Mouse (Mus musculus): ENCODE data around the gene Birc6. TPM values are rescaled to one million over a fixed set of nuclear protein-coding genes. Genes with fewer than 3 reads are reported as not detected.
A peak's percentile ranks its signal among the peaks of the same experiment; 100 is the strongest.

Gene Birc6
- polyA plus RNA-seq (2012; ENCODE audit: insufficient read depth, low replicate concordance), result 10.0 and 17.7 TPM in 2 replicates

DNA sequence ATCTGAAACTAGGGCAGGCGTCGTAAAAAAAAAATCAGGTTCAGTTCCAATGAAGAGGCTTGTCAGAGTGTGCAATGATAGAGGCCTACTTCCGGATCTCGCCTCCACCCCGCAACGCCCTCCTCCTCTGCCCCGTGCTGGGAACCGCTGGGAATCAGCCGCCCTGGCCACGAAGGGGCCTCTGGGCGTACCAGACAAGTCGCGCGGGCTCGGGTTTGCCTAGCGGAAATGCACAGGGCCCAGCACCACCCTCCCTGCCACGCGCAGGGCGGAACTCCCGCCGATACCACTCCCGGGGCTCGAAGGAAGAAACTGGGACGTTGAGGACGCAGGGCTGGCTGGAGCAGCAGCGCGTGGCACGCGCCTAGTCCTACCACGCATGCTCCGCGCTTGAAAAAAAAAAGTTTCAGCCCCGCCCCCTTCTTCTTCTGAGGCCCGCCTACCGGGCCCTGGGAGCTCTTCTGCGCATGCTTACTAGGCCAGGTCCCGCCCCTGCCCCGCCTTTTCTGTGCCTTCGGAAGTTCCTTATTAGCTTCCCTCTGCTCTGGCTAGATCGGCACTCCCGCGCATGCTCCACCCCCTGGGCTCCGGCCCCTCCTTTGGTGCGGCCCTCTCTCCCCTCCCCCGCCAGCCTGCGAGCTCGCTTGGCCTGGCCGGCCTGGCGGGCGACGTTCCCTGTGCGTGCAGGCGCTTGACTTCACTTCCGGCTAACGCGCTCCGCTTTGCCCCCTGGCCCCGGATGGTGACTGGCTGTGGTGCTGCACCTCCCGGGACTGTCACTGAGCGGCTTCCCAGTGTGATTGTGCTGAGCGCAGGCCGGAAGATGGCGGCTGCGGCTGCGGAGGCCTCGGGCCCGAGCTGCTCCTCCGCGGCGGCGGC is at the start of gene Birc6:
Gene Birc6 (plus strand): TSS at position 567 of the 879 bp plus-strand sequence.
- Histone ChIP-seq H3K9me3 (peaks cover 1% of the 10 kb centered on the region; the same call in 1 of the 2 replicates), H3K27me3 (replicated peaks) (no peaks in the 10 kb centered on the region), H3K36me3 (replicated peaks; ENCODE audit: low read length) (no peaks in the 10 kb centered on the region), H3K4me3 (replicated peaks) (peak within 1 kb of the TSS; percentile 99), H3K4me1 (peaks cover 45% of the 10 kb centered on the region)
- TF ChIP-seq FLI1 (IDR thresholded peaks at IDR 0.05; ENCODE audit: low read length), result peak; percentile 52; the same call in 1 of the 2 replicates
- no peak for TF ChIP-seq GATA1 (IDR thresholded peaks at IDR 0.05; ENCODE audit: borderline replicate concordance, low read length)

GRCm38 (mm10) chr17:74480361-74481069 is 47.6 kb upstream of the Birc6 start:
- no peak overlapping the region for H3K4me3 ChIP-seq (replicated peaks)
- TF ChIP-seq FLI1 (IDR thresholded peaks at IDR 0.05; ENCODE audit: low read length), result no peak
- TF ChIP-seq GATA1 (IDR thresholded peaks at IDR 0.05; ENCODE audit: borderline replicate concordance, low read length), result no peak
- H3K9me3 ChIP-seq, result no peaks in the 10 kb centered on the region
- peaks cover 5% of the 10 kb centered on the region for H3K27me3 ChIP-seq (replicated peaks)
- no peaks in the 10 kb centered on the region for H3K4me1 ChIP-seq
- no peaks in the 10 kb centered on the region for H3K36me3 ChIP-seq (replicated peaks; ENCODE audit: low read length)

- peak; percentile 66; the same call in 1 of the 2 replicates for TF ChIP-seq FLI1 (IDR thresholded peaks at IDR 0.05; ENCODE audit: low read length)
- TF ChIP-seq GATA1 (IDR thresholded peaks at IDR 0.05; ENCODE audit: borderline replicate concordance, low read length), result no peak
These were observed 38.8 kb upstream of the Birc6 start, which contains the start of gene Yipf4 for GRCm38 (mm10) chr17:74489024-74489900. Gene Yipf4 (plus strand): TSS chr17:74489493.

GRCm38 (mm10) chr17:74489901-74490220 is 38.2 kb upstream of the Birc6 start:
- Histone ChIP-seq H3K9me3 (no peaks in the 10 kb centered on the region), H3K4me1 (peaks cover 13% of the 10 kb centered on the region), H3K4me3 (replicated peaks) (peak overlapping the region; percentile 95), H3K36me3 (replicated peaks; ENCODE audit: low read length) (peaks cover 27% of the 10 kb centered on the region), H3K27me3 (replicated peaks) (peaks cover 3% of the 10 kb centered on the region)
- TF ChIP-seq GATA1 (IDR thresholded peaks at IDR 0.05; ENCODE audit: borderline replicate concordance, low read length) (no peak), FLI1 (IDR thresholded peaks at IDR 0.05; ENCODE audit: low read length) (no peak)

More at GRCm38 (mm10) chr17:74489024-74489900, 38.8 kb upstream of the Birc6 start, which contains the start of gene Yipf4:
- H3K27me3 ChIP-seq (replicated peaks), result peaks cover 3% of the 10 kb centered on the region
- peak within 1 kb of the TSS; percentile 95 for H3K4me3 ChIP-seq (replicated peaks)
- H3K36me3 ChIP-seq (replicated peaks; ENCODE audit: low read length), result peaks cover 21% of the 10 kb centered on the region
- peaks cover 13% of the 10 kb centered on the region for H3K4me1 ChIP-seq
- H3K9me3 ChIP-seq, result no peaks in the 10 kb centered on the region

DNA sequence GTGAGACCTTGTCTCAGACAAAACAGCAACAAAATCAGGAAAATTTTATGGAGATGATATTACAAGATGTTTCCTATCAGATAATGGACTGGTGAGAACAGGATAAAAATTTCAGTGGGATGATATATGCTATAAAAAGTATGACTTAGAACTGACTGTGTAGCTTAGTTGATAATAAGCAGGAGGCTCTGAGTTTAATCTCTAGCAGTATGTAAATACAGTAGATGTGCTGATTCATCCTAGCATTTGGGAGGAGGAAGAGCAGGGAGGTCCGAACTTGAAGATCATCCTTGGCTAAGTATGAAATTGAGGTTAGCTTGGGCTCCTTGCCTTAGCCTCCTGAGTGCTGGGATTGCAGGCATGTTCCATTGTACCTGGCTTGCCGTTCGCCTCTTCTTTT is 36.5 kb upstream of the Birc6 start:
- TF ChIP-seq FLI1 (IDR thresholded peaks at IDR 0.05; ENCODE audit: low read length) (no peak), GATA1 (IDR thresholded peaks at IDR 0.05; ENCODE audit: borderline replicate concordance, low read length) (no peak)
- H3K4me1 ChIP-seq, result peaks cover 13% of the 10 kb centered on the region
- H3K9me3 ChIP-seq, result no peaks in the 10 kb centered on the region
- peak overlapping the region; percentile 33 for H3K4me3 ChIP-seq (replicated peaks)
- H3K27me3 ChIP-seq (replicated peaks), result no peaks in the 10 kb centered on the region
- peaks cover 41% of the 10 kb centered on the region for H3K36me3 ChIP-seq (replicated peaks; ENCODE audit: low read length)

DNA sequence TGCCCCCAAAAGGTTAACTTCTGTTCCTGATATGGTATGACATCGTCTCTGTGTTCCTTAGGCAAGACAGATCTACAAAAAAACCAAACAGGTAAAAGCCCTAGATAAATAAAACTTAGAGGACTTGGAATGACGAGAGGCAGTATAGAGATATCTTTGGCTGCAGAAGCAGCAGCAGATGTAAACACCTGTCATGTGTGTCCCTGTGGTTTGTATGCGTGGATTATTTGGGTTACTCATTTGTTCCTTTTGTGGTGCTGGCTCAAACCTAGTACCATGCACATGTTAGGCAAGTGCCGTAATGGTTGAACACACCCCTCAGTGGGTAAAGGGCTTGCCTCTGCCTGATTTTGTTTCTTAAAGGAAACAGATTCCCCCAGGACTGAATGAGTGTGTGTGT is 27.9 kb upstream of the Birc6 start:
- no peaks in the 10 kb centered on the region for H3K27me3 ChIP-seq (replicated peaks)
- peaks cover 51% of the 10 kb centered on the region for H3K36me3 ChIP-seq (replicated peaks; ENCODE audit: low read length)
- no peak overlapping the region for H3K4me3 ChIP-seq (replicated peaks)
- no peaks in the 10 kb centered on the region for H3K4me1 ChIP-seq
- H3K9me3 ChIP-seq, result no peaks in the 10 kb centered on the region
- TF ChIP-seq FLI1 (IDR thresholded peaks at IDR 0.05; ENCODE audit: low read length) (no peak), GATA1 (IDR thresholded peaks at IDR 0.05; ENCODE audit: borderline replicate concordance, low read length) (no peak)

DNA sequence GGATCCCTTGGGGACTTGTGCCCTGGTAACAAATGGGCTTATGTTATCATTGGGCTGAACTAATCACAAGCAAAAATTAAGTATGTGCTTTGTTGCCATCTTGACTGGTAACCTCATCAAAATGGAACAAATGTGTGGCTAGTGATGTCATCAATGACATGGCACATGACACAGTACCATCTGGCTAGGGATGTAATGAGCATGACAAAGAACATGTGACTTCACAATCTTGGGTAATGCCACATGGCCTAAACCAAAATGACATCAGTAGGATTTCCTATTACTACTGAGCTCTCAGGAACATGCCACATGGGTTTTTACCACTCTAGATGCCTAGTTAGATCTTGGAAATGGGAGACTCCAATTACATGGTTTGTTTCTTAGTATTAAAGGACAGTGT is 27.0 kb upstream of the Birc6 start:
- no peak for TF ChIP-seq GATA1 (IDR thresholded peaks at IDR 0.05; ENCODE audit: borderline replicate concordance, low read length)
- no peak for TF ChIP-seq FLI1 (IDR thresholded peaks at IDR 0.05; ENCODE audit: low read length)
- Histone ChIP-seq H3K36me3 (replicated peaks; ENCODE audit: low read length) (peaks cover 44% of the 10 kb centered on the region), H3K4me3 (replicated peaks) (no peak overlapping the region), H3K4me1 (no peaks in the 10 kb centered on the region), H3K9me3 (no peaks in the 10 kb centered on the region), H3K27me3 (replicated peaks) (no peaks in the 10 kb centered on the region)

DNA sequence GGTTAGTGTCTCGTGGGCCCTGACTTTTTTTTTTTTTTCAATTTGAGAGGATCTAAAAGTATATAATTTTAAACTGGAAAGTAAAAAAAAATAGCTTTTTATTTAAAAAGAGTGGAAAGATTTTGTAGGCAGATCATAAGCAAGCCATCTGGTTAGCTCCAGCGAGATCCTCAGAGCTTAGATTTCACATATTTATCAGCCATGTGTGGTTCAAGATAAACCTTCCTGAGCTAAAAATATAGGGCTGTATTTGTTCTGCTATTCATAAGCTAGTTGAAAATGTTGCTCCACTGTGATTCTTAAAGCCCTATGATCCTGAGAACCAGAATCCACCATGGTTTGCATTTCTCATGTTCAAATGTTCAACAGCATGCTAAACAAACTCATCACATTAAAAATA is 20.2 kb upstream of the Birc6 start:
- no peaks in the 10 kb centered on the region for H3K36me3 ChIP-seq (replicated peaks; ENCODE audit: low read length)
- H3K9me3 ChIP-seq, result peaks cover 6% of the 10 kb centered on the region
- H3K4me1 ChIP-seq, result peaks cover 8% of the 10 kb centered on the region
- H3K27me3 ChIP-seq (replicated peaks), result no peaks in the 10 kb centered on the region
- H3K4me3 ChIP-seq (replicated peaks), result no peak overlapping the region
- no peak for TF ChIP-seq FLI1 (IDR thresholded peaks at IDR 0.05; ENCODE audit: low read length)
- TF ChIP-seq GATA1 (IDR thresholded peaks at IDR 0.05; ENCODE audit: borderline replicate concordance, low read length), result no peak

DNA sequence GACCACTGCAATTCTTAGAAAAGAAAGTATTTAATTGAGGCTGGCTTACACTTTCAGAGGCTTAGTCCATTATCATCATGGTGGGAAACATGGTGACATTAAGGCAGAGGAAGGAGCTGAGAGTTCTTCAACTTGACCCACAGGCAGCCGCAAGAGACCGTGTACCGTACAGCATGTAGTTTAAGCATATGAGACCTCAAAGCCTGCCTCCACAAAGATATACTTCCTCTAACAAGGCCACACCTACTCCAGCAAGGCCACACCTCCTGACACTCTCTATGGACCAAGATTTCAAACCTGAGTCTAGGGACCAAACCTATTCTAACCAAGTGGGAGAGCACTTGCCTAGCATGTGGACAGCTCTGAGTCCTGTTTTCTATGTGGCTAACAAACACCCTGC is 19.5 kb upstream of the Birc6 start:
- Histone ChIP-seq H3K9me3 (peaks cover 6% of the 10 kb centered on the region), H3K27me3 (replicated peaks) (no peaks in the 10 kb centered on the region), H3K4me1 (peaks cover 8% of the 10 kb centered on the region), H3K36me3 (replicated peaks; ENCODE audit: low read length) (no peaks in the 10 kb centered on the region), H3K4me3 (replicated peaks) (no peak overlapping the region)
- no peak for TF ChIP-seq GATA1 (IDR thresholded peaks at IDR 0.05; ENCODE audit: borderline replicate concordance, low read length)
- no peak for TF ChIP-seq FLI1 (IDR thresholded peaks at IDR 0.05; ENCODE audit: low read length)

All from megakaryocyte, embryonic 14.5 days (primary cell).